Mouse (Mus musculus) monocyte, adult 5-6 weeks (primary cell): ENCODE measurements around the gene Baz1a. TPM values are rescaled to one million over a fixed set of nuclear protein-coding genes. Genes with fewer than 3 reads are reported as not detected.
A peak's percentile ranks its signal among the peaks of the same experiment; 100 is the strongest.

Source experiments
- ATAC-seq: fragments of 153-309, 156-312 bp; replicated peaks from 2 replicates; pipeline ENCODE4 v1.8.0; 2017; ENCODE audit warnings: mild to moderate bottlenecking; ENCODE audit not compliant: low TSS enrichment, insufficient number of reproducible peaks, severe bottlenecking, poor library complexity, low FRiP score
- total RNA-seq: library from RNA; stranded (forward); fragments of 200-1000, 200-491, 200-594 nt; gene quantifications from 3 replicates; pipeline ENCODE4 v1.2.3, GENCODE M21; 2017

Gene Baz1a
- total RNA-seq, 1 experiment from 2014 or later: 114 TPM

- ATAC-seq: no peak
These were observed 126.5 kb downstream of the Baz1a start for GRCm38 (mm10) chr12:54887580-54888127.

- ATAC-seq: peak; percentile 61; the same call in 1 of the 2 replicates
These were observed 134.5 kb downstream of the Baz1a start for GRCm38 (mm10) chr12:54879630-54880029.

- no peak for ATAC-seq
These were observed 134.9 kb downstream of the Baz1a start for GRCm38 (mm10) chr12:54879211-54879610.

- no peak for ATAC-seq
These were observed 136.3 kb downstream of the Baz1a start for GRCm38 (mm10) chr12:54877875-54878274.

- ATAC-seq: no peak
These were observed 137.3 kb downstream of the Baz1a start for GRCm38 (mm10) chr12:54876879-54877278.

GRCm38 (mm10) chr12:54874711-54875110 is 139.4 kb downstream of the Baz1a start:
- no peak for ATAC-seq

GRCm38 (mm10) chr12:54862606-54863535 is 151.3 kb downstream of the Baz1a start, which contains the start of gene Cfl2:
Cfl2 (minus strand) TSS chr12:54862877.
- peak; percentile 71 for ATAC-seq

- no peak for ATAC-seq
These were observed 152.1 kb downstream of the Baz1a start for GRCm38 (mm10) chr12:54861991-54862605.

GRCm38 (mm10) chr12:54859531-54859930 is 154.6 kb downstream of the Baz1a start:
- ATAC-seq: no peak

- ATAC-seq: no peak
These were observed 163.6 kb downstream of the Baz1a start for GRCm38 (mm10) chr12:54850551-54850950.

GRCm38 (mm10) chr12:54844415-54844814 is 169.7 kb downstream of the Baz1a start:
- ATAC-seq: no peak; the same call in 1 of the 2 replicates

Other genes with a start within 250 kb of the Baz1a start
- 76.5 to 87.3 TPM (median 85.8 TPM) in 3 replicates for gene Snx6, start 218.6 kb downstream of the Baz1a start, total RNA-seq
- gene Cfl2, start 151.5 kb downstream of the Baz1a start, total RNA-seq: 33.1 to 51.3 TPM (median 43.5 TPM) in 3 replicates
- gene Gm20403, start 27.8 kb downstream of the Baz1a start, total RNA-seq: not detected in 3 replicates
- gene 2700097O09Rik, start 65.8 kb upstream of the Baz1a start, total RNA-seq: 6.3 to 10.3 TPM (median 9.5 TPM) in 3 replicates
- 208 to 299 TPM (median 258 TPM) in 3 replicates for gene Srp54a, start 65.9 kb upstream of the Baz1a start, total RNA-seq
- gene Fam177a, start 110.1 kb upstream of the Baz1a start, total RNA-seq: 1.7 to 40.6 TPM (median 32.3 TPM) in 3 replicates
- 54.1 to 132 TPM (median 82.0 TPM) in 3 replicates for gene Srp54b, start 140.8 kb upstream of the Baz1a start, total RNA-seq
- gene 1700047I17Rik2, start 185.2 kb upstream of the Baz1a start, total RNA-seq: 34.3 TPM in 1 of 3 replicates, not detected in the others
- gene Srp54c, start 215.8 kb upstream of the Baz1a start, total RNA-seq: 75.5 to 89.5 TPM (median 85.3 TPM) in 3 replicates